Mouse (Mus musculus) midbrain, postnatal 0 days (tissue): ENCODE results near the gene Rpl13. TPM values are rescaled to one million over a fixed set of nuclear protein-coding genes. Genes with fewer than 3 reads are reported as not detected.

Experiments
- ATAC-seq: fragments of 200-750 bp; cut with Nextera tagmentation; 2 replicates; pipeline ENCODE4 v1.8.0; 2017; ENCODE audit warnings: moderate number of reproducible peaks, mild to moderate bottlenecking, moderate TSS enrichment, moderate library complexity; ENCODE audit not compliant: low FRiP score
- DNase-seq: peaks from one replicate; pipeline ENCODE4 v3.0.0-alpha.2; 2015; ENCODE audit warnings: low spot score
- H3K27ac ChIP-seq: fragments of 300-500 bp; sonication (generic); 2 replicates; pipeline ENCODE4 v1.5.1; 2014; ENCODE audit warnings: low read depth, mild to moderate bottlenecking, low read length, mixed read lengths
- H3K27me3 ChIP-seq: fragments of 300-500 bp; sonication (generic); 2 replicates; pipeline ENCODE4 v1.6.1; 2014; ENCODE audit warnings: low read length, control low read depth, mixed read lengths; ENCODE audit not compliant: insufficient read depth
- H3K36me3 ChIP-seq: fragments of 300-500 bp; sonication (generic); 2 replicates; pipeline ENCODE4 v1.6.1; 2014; ENCODE audit warnings: low read length, control low read depth, mixed read lengths; ENCODE audit not compliant: insufficient read depth
- H3K4me1 ChIP-seq: fragments of 300-500 bp; sonication (generic); 2 replicates; pipeline ENCODE4 v1.6.1; 2014; ENCODE audit warnings: mild to moderate bottlenecking, control low read depth, antibody characterized with exemption, low read length, mixed read lengths; ENCODE audit not compliant: insufficient read depth
- H3K4me2 ChIP-seq: fragments of 300-500 bp; sonication (generic); 2 replicates; pipeline ENCODE4 v1.6.1; 2014; ENCODE audit warnings: low read depth, mild to moderate bottlenecking, low read length, mixed read lengths; ENCODE audit not compliant: poor library complexity, severe bottlenecking
- H3K4me3 ChIP-seq: fragments of 300-500 bp; sonication (generic); 2 replicates; pipeline ENCODE4 v1.5.1; 2014; ENCODE audit warnings: low read depth, mild to moderate bottlenecking, low read length, moderate library complexity
- H3K9ac ChIP-seq: fragments of 300-500 bp; sonication (generic); replicated peaks from 2 replicates; pipeline ENCODE4 v1.6.1; 2014; ENCODE audit warnings: mild to moderate bottlenecking, low read length, moderate library complexity, mixed read lengths; ENCODE audit not compliant: poor library complexity, severe bottlenecking
- H3K9me3 ChIP-seq: fragments of 300-500 bp; sonication (generic); 2 replicates; pipeline ENCODE4 v1.6.1; 2016; ENCODE audit warnings: low read length, control low read depth
- CTCF ChIP-seq: IDR thresholded peaks from 2 replicates; pipeline ENCODE4 v1.5.1; 2016; ENCODE audit warnings: antibody characterized with exemption, mild to moderate bottlenecking
- WGBS: fragments of 180-500 bp; shearing (Covaris S2); extraction: QIAGEN DNeasy Blood & Tissue Kit; methylation state at CpG from one replicate; pipeline ENCODE4 v1.1.7; 2014; 5-methylcytosine and 5-hydroxymethylcytosine counted together
- microRNA-seq: library from miRNA; unstranded; fragments of <30 nt; microRNA quantifications from one replicate; pipeline ENCODE4, GENCODE M21; 2016; ENCODE audit warnings: borderline number of aligned reads
- polyA plus RNA-seq: library from polyadenylated mRNA; unstranded; fragments of >200 nt; fragmentation: Nextera tagmentation; extraction: Ambion mirVana; gene quantifications from 2 replicates; pipeline ENCODE4 v1.2.1, GENCODE M21; 2015
- total RNA-seq: library from RNA; depleted of rRNA; stranded (reverse); fragments of >200 nt; gene quantifications from 2 replicates; pipeline ENCODE4 v1.2.3, GENCODE M21; 2014; rRNA removed

The Rpl13 gene
- total and polyA plus RNA-seq, 2 experiments from 2014 or later = 821 to 2,785 TPM

DNA sequence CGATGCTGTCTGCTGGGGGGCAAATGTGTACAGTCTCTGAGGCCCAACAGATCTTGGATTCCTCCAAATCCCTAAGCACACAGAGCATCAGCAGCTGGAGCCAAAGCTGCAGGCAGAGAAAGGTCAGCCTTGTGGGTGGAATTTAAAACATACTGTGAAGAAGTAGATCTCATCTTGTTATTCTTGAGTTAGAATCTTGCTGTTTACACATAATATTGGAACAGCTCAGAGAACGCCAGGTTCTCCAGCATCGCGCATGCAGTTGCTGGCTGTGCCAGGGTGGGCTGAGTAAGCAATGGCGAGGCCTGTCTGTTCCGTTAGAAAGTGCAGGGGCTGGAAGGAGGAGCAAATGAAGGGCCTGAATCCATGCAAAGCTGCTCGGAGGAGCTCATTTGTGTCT lies 44.2 kb downstream of the Rpl13 start:
- ATAC-seq = no peak
- H3K9ac ChIP-seq = no peak overlapping the region
- no peaks in the 10 kb centered on the region for H3K4me1 ChIP-seq
- no peak overlapping the region for H3K4me2 ChIP-seq
- H3K4me3 ChIP-seq = no peak overlapping the region
- H3K36me3 ChIP-seq = no peaks in the 10 kb centered on the region
- no peak for DNase-seq
- H3K27ac ChIP-seq = no peak overlapping the region
- TF ChIP-seq CTCF = no peak
- H3K27me3 ChIP-seq = no peaks in the 10 kb centered on the region
- H3K9me3 ChIP-seq = no peaks in the 10 kb centered on the region
- WGBS = 65% methylated on average over 7 of the region's 7 CpGs

DNA sequence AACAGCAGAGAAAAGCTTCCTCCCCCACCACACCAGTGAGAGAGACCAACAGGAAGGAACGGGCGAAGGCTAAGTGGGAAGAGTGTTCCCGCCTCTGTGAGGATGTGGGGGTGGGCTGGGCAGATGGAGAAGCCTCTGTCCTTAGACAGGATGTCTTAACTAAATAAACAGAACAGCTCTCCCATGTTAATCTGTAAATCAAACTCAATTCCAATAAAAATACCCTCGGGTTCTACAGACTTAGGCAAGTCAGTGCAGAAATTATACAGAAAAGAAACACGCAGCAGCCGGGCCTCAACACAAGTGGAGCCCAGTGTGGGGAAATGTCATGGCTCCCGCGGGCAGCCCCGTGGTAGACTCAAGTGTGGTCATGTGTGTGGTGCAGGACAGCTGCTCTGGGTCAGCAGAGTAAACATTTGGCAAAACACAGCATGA lies 48.6 kb downstream of the Rpl13 start:
- WGBS = 75% methylated on average over 9 of the region's 9 CpGs
- H3K9me3 ChIP-seq = no peaks in the 10 kb centered on the region

More for the DNA sequence above, 48.6 kb downstream of the Rpl13 start:
- Histone ChIP-seq H3K27ac (no peak overlapping the region), H3K4me3 (no peak overlapping the region), H3K9ac (no peak overlapping the region), H3K27me3 (no peaks in the 10 kb centered on the region), H3K4me2 (no peak overlapping the region), H3K4me1 (no peaks in the 10 kb centered on the region), H3K36me3 (no peaks in the 10 kb centered on the region)
- no peak for TF ChIP-seq CTCF
- DNase-seq = no peak
- ATAC-seq = no peak

Small RNA genes within 50 kb of the gene (microRNA-seq; reads per million reads assigned to microRNA genes)
- not detected for gene Mir7079
- 7.7 reads per million, percentile 17 among the genes with 10 or more reads in this experiment for gene Mir7080

Other genes starting within 250 kb of the Rpl13 start
- 92.5 and 98.3 TPM in 2 replicates for gene Ankrd11, start 60.1 kb upstream of the Rpl13 start, total RNA-seq
- 62.2 and 78.7 TPM in 2 replicates for gene Ankrd11, start 60.1 kb upstream of the Rpl13 start, polyA plus RNA-seq
- gene Spg7, start 39.4 kb upstream of the Rpl13 start, total RNA-seq = 47.2 and 64.3 TPM in 2 replicates
- gene Spg7, start 39.4 kb upstream of the Rpl13 start, polyA plus RNA-seq = 50.1 and 51.3 TPM in 2 replicates
- 29.2 and 33.0 TPM in 2 replicates for gene Cpne7, start 15.0 kb downstream of the Rpl13 start, total RNA-seq
- 28.0 and 29.1 TPM in 2 replicates for gene Cpne7, start 15.0 kb downstream of the Rpl13 start, polyA plus RNA-seq
- 0.80 and 2.8 TPM in 2 replicates for gene Sult5a1, start 56.0 kb downstream of the Rpl13 start, total RNA-seq
- gene Sult5a1, start 56.0 kb downstream of the Rpl13 start, polyA plus RNA-seq = 1.1 and 2.2 TPM in 2 replicates
- 0.38 and 0.60 TPM in 2 replicates for gene Dpep1, start 83.9 kb downstream of the Rpl13 start, total RNA-seq
- gene Dpep1, start 83.9 kb downstream of the Rpl13 start, polyA plus RNA-seq = 0.11 and 0.33 TPM in 2 replicates
- gene Chmp1a, start 110.4 kb downstream of the Rpl13 start, total RNA-seq = 206 and 212 TPM in 2 replicates
- gene Chmp1a, start 110.4 kb downstream of the Rpl13 start, polyA plus RNA-seq = 221 and 236 TPM in 2 replicates
- gene Spata33, start 110.5 kb downstream of the Rpl13 start, total RNA-seq = 4.9 and 7.3 TPM in 2 replicates
- gene Spata33, start 110.5 kb downstream of the Rpl13 start, polyA plus RNA-seq = 9.2 and 9.3 TPM in 2 replicates
- gene Cdk10, start 122.5 kb downstream of the Rpl13 start, total RNA-seq = 70.3 and 86.5 TPM in 2 replicates
- 57.8 and 67.0 TPM in 2 replicates for gene Cdk10, start 122.5 kb downstream of the Rpl13 start, polyA plus RNA-seq
- gene Spata2l, start 133.9 kb downstream of the Rpl13 start, total RNA-seq = 13.6 and 19.6 TPM in 2 replicates
- gene Spata2l, start 133.9 kb downstream of the Rpl13 start, polyA plus RNA-seq = 14.3 and 16.8 TPM in 2 replicates
- 37.9 and 42.1 TPM in 2 replicates for gene Zfp276, start 151.8 kb downstream of the Rpl13 start, total RNA-seq
- 15.4 and 17.8 TPM in 2 replicates for gene Zfp276, start 151.8 kb downstream of the Rpl13 start, polyA plus RNA-seq
- 77.4 and 88.9 TPM in 2 replicates for gene Vps9d1, start 152.0 kb downstream of the Rpl13 start, total RNA-seq
- 66.1 and 70.7 TPM in 2 replicates for gene Vps9d1, start 152.0 kb downstream of the Rpl13 start, polyA plus RNA-seq
- gene Fanca, start 216.2 kb downstream of the Rpl13 start, total RNA-seq = 4.2 and 17.6 TPM in 2 replicates
- gene Fanca, start 216.2 kb downstream of the Rpl13 start, polyA plus RNA-seq = 3.0 and 3.3 TPM in 2 replicates
- 35.7 and 44.1 TPM in 2 replicates for gene Spire2, start 230.4 kb downstream of the Rpl13 start, total RNA-seq
- 28.0 and 28.2 TPM in 2 replicates for gene Spire2, start 230.4 kb downstream of the Rpl13 start, polyA plus RNA-seq